Mouse (Mus musculus) myocyte (in vitro differentiated cells): ENCODE data around the gene Stac2.

Source experiments
- CEBPB ChIP-seq: IDR thresholded peaks from 2 replicates; pipeline ENCODE4 v1.6.1; 2011; ENCODE audit warnings: mild to moderate bottlenecking, moderate library complexity; ENCODE audit not compliant: poor library complexity, insufficient read depth, severe bottlenecking
- E2F4 ChIP-seq: IDR thresholded peaks from one replicate; pipeline ENCODE4 v1.6.1; 2011; ENCODE audit warnings: mild to moderate bottlenecking, control low read depth, moderate library complexity; ENCODE audit not compliant: insufficient read depth
- MYOD1 ChIP-seq, 3 experiments: IDR thresholded peaks; one replicate each; pipeline ENCODE4 v1.6.1; 2011; ENCODE audit warnings: control low read depth in 2 of 3, low read depth in 2 of 3, mild to moderate bottlenecking in 2 of 3, moderate library complexity in 1 of 3; ENCODE audit not compliant: insufficient read length in 2 of 3, control insufficient read depth in 1 of 3
- MYOG ChIP-seq, 3 experiments: IDR thresholded peaks; one replicate each; pipeline ENCODE4 v1.6.1; 2011; ENCODE audit warnings: control low read depth in 2 of 3, low read depth in 2 of 3, mild to moderate bottlenecking in 2 of 3; ENCODE audit not compliant: insufficient read length in 2 of 3, control insufficient read depth in 1 of 3, insufficient read depth in 1 of 3
- POLR2A ChIP-seq: IDR thresholded peaks from one replicate; pipeline ENCODE4 v1.6.1; 2011; ENCODE audit warnings: low read depth, mild to moderate bottlenecking, control low read depth, moderate library complexity; ENCODE audit not compliant: insufficient read length
- POLR2AphosphoS2 ChIP-seq: IDR thresholded peaks from one replicate; pipeline ENCODE4 v1.6.1; 2011; ENCODE audit warnings: low read depth, control low read depth; ENCODE audit not compliant: insufficient read length
- REST ChIP-seq: IDR thresholded peaks from one replicate; pipeline ENCODE4 v1.6.1; 2011; ENCODE audit warnings: mild to moderate bottlenecking, control low read depth, moderate library complexity; ENCODE audit not compliant: insufficient read depth, insufficient read length
- TCF12 ChIP-seq: IDR thresholded peaks from one replicate; pipeline ENCODE4 v1.6.1; 2011; ENCODE audit warnings: mild to moderate bottlenecking, control low read depth; ENCODE audit not compliant: poor library complexity, insufficient read depth, severe bottlenecking
- USF1 ChIP-seq: IDR thresholded peaks from one replicate; pipeline ENCODE4 v1.6.1; 2011; ENCODE audit warnings: low read depth, mild to moderate bottlenecking, control low read depth, moderate library complexity

- TF ChIP-seq MYOD1 (IDR thresholded peaks at IDR 0.05; ENCODE audit: control insufficient read depth in 1 of 3, insufficient read length in 2 of 3, low read depth in 2 of 3) = no peak
- TF ChIP-seq POLR2A = no peak
- no peak for TF ChIP-seq CEBPB
- no peak for TF ChIP-seq MYOG (IDR thresholded peaks at IDR 0.05; ENCODE audit: control insufficient read depth in 1 of 3, insufficient read depth in 1 of 3, insufficient read length in 2 of 3, low read depth in 2 of 3)
- no peak for TF ChIP-seq REST
- TF ChIP-seq USF1 = no peak
- TF ChIP-seq E2F4 = no peak
- TF ChIP-seq POLR2AphosphoS2 = no peak
- no peak for TF ChIP-seq TCF12
These were observed 29.5 kb upstream of the Stac2 start for GRCm38 (mm10) chr11:98082745-98083144.
